Mouse (Mus musculus) left cerebral cortex, adult 18-20 months (tissue): ENCODE measurements at regions not wholly inside any gene's neighbourhood (a gene's known extent, or its start where the extent isn't known, plus 50 kb on each side); places are given as distances from the start of the nearest gene placed in this dataset.
A peak's percentile ranks its signal among the peaks of the same experiment; 100 is the strongest.
"Not testable (repeated sequence)": the region's sequence is repeated elsewhere in the genome, so short reads cannot be mapped to it uniquely, and the experiment has no call there.

Source experiments
- DNase-seq, 2 experiments: peaks; one replicate each; pipeline ENCODE4 v3.0.0; 2021 to 2022; ENCODE audit warnings: low spot score in 2 of 2, mixed read lengths in 1 of 2

- DNase-seq = peak; percentile 55 to 64
These were observed 61.6 kb upstream of the Tra2b start for GRCm38 (mm10) chr16:22327386-22327785.

- not testable (repeated sequence) for DNase-seq
These were observed 59.4 kb upstream of the Tra2b start for GRCm38 (mm10) chr16:22325161-22325560.

- peak in 1 of 2 experiments; percentile 28 for DNase-seq
These were observed 50.5 kb upstream of the Tra2b start for GRCm38 (mm10) chr16:22316251-22316711.
